Mouse (Mus musculus) gastrocnemius, adult 8-10 months (tissue): ENCODE data around the gene Sphkap. TPM values are rescaled to one million over a fixed set of nuclear protein-coding genes. Genes with fewer than 3 reads are reported as not detected.

Source experiments
- DNase-seq, 2 experiments: peaks; one replicate each; pipeline ENCODE4 v3.0.0; 2022; ENCODE audit warnings: low spot score in 2 of 2
- total RNA-seq, 4 experiments: library from RNA; stranded (reverse); gene quantifications; 2 replicates each; pipeline ENCODE4 v1.2.4; 2022

Sphkap gene
- total RNA-seq, 4 experiments from 2014 or later, result 0.19 to 0.40 (median 0.30) TPM

GRCm38 (mm10) chr1:83297137-83298076 lies 110.6 kb downstream of the Sphkap start:
- no peak for DNase-seq

- no peak for DNase-seq
These were observed 122.1 kb downstream of the Sphkap start for GRCm38 (mm10) chr1:83285866-83286265.

- no peak for DNase-seq
These were observed 131.0 kb downstream of the Sphkap start for GRCm38 (mm10) chr1:83277044-83277443.

- DNase-seq, result no peak
These were observed 131.4 kb downstream of the Sphkap start for GRCm38 (mm10) chr1:83276637-83277036.

- no peak for DNase-seq
These were observed 156.3 kb downstream of the Sphkap start for GRCm38 (mm10) chr1:83251746-83252145.

- no peak for DNase-seq
These were observed 159.7 kb downstream of the Sphkap start for GRCm38 (mm10) chr1:83248235-83248746.

- no peak for DNase-seq
These were observed 180.1 kb downstream of the Sphkap start for GRCm38 (mm10) chr1:83227946-83228345.

- no peak for DNase-seq
These were observed 183.5 kb downstream of the Sphkap start for GRCm38 (mm10) chr1:83224423-83224960.

- DNase-seq, result no peak
These were observed 184.9 kb downstream of the Sphkap start for GRCm38 (mm10) chr1:83223072-83223471.

GRCm38 (mm10) chr1:83218260-83218659 lies 189.7 kb downstream of the Sphkap start:
- DNase-seq, result no peak

GRCm38 (mm10) chr1:83209981-83210380 lies 198.0 kb downstream of the Sphkap start:
- no peak for DNase-seq

Other genes with a start within 250 kb of the Sphkap start
- gene Daw1, start 248.4 kb downstream of the Sphkap start, total RNA-seq, result not detected